Mouse (Mus musculus) kidney, postnatal 0 days (tissue): Measurements from ENCODE around the gene Adam10. TPM values are rescaled to one million over a fixed set of nuclear protein-coding genes. Genes with fewer than 3 reads are reported as not detected.

Experiments used
- ATAC-seq: fragments of 200-750 bp; cut with Nextera tagmentation; replicated peaks from 2 replicates; pipeline ENCODE4 v1.8.0; 2017; ENCODE audit warnings: low read depth, moderate number of reproducible peaks, moderate TSS enrichment, moderate library complexity; ENCODE audit not compliant: low FRiP score
- DNase-seq: peaks from one replicate; pipeline ENCODE4 v3.0.0-alpha.2; 2016; ENCODE audit warnings: low spot score
- H3K27ac ChIP-seq: fragments of 300-500 bp; sonication (generic); 2 replicates; pipeline ENCODE4 v1.5.1; 2014; ENCODE audit warnings: mild to moderate bottlenecking
- H3K27me3 ChIP-seq: fragments of 300-500 bp; sonication (generic); 2 replicates; pipeline ENCODE4 v1.6.1; 2014; ENCODE audit warnings: low read length, mixed read lengths; ENCODE audit not compliant: insufficient read depth
- H3K36me3 ChIP-seq: fragments of 300-500 bp; sonication (generic); 2 replicates; pipeline ENCODE4 v1.6.1; 2014; ENCODE audit warnings: low read length, mixed read lengths; ENCODE audit not compliant: insufficient read depth
- H3K4me1 ChIP-seq: fragments of 300-500 bp; sonication (generic); replicated peaks from 2 replicates; pipeline ENCODE4 v1.6.1; 2014; ENCODE audit warnings: antibody characterized with exemption, low read length, mixed read lengths; ENCODE audit not compliant: insufficient read depth
- H3K4me2 ChIP-seq: fragments of 300-500 bp; sonication (generic); 2 replicates; pipeline ENCODE4 v1.6.1; 2014; ENCODE audit warnings: mild to moderate bottlenecking, low read length, moderate library complexity, mixed read lengths
- H3K4me3 ChIP-seq: fragments of 300-500 bp; sonication (generic); replicated peaks from 2 replicates; pipeline ENCODE4 v1.5.1; 2014; ENCODE audit warnings: low read depth, low read length
- H3K9ac ChIP-seq: fragments of 300-500 bp; sonication (generic); 2 replicates; pipeline ENCODE4 v1.6.1; 2014; ENCODE audit warnings: low read depth, low read length
- H3K9me3 ChIP-seq: fragments of 300-500 bp; sonication (generic); replicated peaks from 2 replicates; pipeline ENCODE4 v1.6.1; 2016; ENCODE audit warnings: low read length, inconsistent platforms, mixed read lengths
- CTCF ChIP-seq: IDR thresholded peaks from 2 replicates; pipeline ENCODE4 v1.5.1; 2016; ENCODE audit warnings: antibody characterized with exemption, low read depth, mild to moderate bottlenecking, moderate library complexity
- WGBS: fragments of 180-500 bp; shearing (Covaris S2); extraction: QIAGEN DNeasy Blood & Tissue Kit; methylation state at CpG from one replicate; pipeline ENCODE4 v1.1.7; 2014; 5-methylcytosine and 5-hydroxymethylcytosine counted together
- polyA plus RNA-seq: library from polyadenylated mRNA; unstranded; fragments of >200 nt; fragmentation: Nextera tagmentation; extraction: Ambion mirVana; gene quantifications from 2 replicates; pipeline ENCODE4 v1.2.1, GENCODE M21; 2015

Gene Adam10
- polyA plus RNA-seq, 1 experiment from 2014 or later = 70.5 TPM

DNA sequence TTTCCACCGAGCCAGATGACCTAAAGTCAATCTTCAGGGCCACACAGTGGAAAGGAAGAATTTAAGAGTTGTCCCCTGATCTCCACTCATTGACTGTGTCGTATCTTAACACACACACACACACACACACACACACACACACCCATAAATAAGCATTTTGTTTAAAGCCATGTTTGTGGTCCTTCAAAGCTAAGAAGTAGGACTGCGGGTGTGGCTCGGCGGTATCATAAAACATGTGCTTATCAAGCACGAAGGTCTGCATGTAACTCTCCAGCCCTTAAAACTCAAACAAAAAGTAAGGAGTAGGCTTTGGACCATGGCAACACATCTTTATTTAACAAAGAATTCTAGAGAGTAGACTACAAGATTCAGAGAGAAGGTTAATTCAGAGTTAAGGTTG lies 8.4 kb upstream of the Adam10 start:
- no peaks in the 10 kb centered on the region for H3K27me3 ChIP-seq
- no peak overlapping the region for H3K4me3 ChIP-seq
- H3K9ac ChIP-seq = no peak overlapping the region
- H3K4me2 ChIP-seq = no peak overlapping the region
- H3K4me1 ChIP-seq = no peaks in the 10 kb centered on the region
- WGBS = 82% methylated on average over 6 of the region's 6 CpGs
- TF ChIP-seq CTCF = no peak
- H3K9me3 ChIP-seq = no peaks in the 10 kb centered on the region
- no peak overlapping the region for H3K27ac ChIP-seq
- DNase-seq (no peak), ATAC-seq (no peak)
- no peaks in the 10 kb centered on the region for H3K36me3 ChIP-seq

DNA sequence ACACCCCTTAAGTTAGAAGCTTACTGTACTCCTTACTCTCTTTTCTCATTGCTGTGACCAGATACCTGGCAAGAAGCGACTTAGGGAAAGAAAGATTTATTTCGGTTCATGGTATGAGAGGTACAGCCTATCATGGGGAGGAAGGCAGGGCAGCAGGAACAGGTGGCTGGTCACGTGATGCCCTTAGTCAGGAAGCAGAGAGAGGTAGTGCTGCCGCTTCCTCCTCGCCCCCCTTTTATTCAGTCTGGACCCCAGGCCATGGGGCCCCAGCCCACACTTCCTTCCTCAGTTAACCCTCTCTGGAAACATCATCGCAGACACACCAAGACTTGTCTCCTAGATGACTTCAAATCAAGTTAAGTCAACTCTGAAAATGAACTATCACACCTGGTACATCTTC lies 7.5 kb upstream of the Adam10 start:
- DNase-seq (no peak), ATAC-seq (no peak)

DNA sequence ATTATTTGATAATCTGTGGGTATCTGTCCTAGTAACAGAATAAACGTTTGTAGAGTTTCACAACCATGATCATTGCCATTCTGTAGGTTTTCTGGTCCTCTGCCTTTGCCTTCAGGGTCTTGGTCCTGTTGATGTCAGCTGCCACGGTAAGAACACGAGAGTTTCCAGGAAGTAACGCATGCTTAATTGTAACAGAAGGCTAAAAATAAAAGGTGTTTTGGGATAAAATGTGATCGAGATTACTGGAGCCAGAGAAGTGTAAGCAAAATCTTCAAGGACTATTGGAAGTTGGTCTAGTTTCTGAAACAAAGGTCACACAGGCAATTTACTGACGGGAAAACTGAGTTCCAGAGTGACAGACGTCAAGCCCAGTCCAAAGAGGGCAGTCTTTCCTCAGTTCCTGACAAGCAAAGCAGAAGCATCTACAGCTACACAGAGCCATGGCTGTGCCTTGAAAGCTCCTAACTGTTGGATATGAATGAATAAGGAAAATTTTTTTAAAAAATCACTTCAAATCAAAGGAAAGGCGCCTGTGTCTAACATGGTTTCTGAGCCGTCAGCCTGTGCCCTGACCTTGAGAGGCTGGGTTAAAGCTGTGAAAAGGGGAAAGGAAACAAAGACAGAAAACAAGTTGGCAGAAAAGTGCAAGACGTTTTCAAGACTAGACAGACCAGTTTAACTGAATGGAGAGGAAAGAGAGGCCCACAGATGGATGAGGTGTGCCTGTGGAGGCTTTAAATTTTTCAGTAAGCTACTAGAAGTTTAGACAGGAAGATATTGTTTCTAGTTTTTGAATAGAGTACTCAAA lies 6.8 kb upstream of the Adam10 start:
- H3K36me3 ChIP-seq = no peaks in the 10 kb centered on the region
- no peak overlapping the region for H3K9ac ChIP-seq
- no peaks in the 10 kb centered on the region for H3K9me3 ChIP-seq
- no peak overlapping the region for H3K27ac ChIP-seq
- H3K27me3 ChIP-seq = no peaks in the 10 kb centered on the region
- 45% methylated on average over 10 of the region's 10 CpGs for WGBS
- DNase-seq (peak; percentile 50), ATAC-seq (no peak)
- no peak overlapping the region for H3K4me2 ChIP-seq
- TF ChIP-seq CTCF = peak; percentile 62
- H3K4me3 ChIP-seq = no peak overlapping the region
- no peaks in the 10 kb centered on the region for H3K4me1 ChIP-seq

More for the DNA sequence above, 7.5 kb upstream of the Adam10 start:
- Histone ChIP-seq H3K4me2 (no peak overlapping the region), H3K4me1 (no peaks in the 10 kb centered on the region), H3K4me3 (no peak overlapping the region), H3K27ac (no peak overlapping the region), H3K36me3 (no peaks in the 10 kb centered on the region), H3K9ac (no peak overlapping the region), H3K9me3 (no peaks in the 10 kb centered on the region), H3K27me3 (no peaks in the 10 kb centered on the region)
- no peak for TF ChIP-seq CTCF
- 61% methylated on average over 6 of the region's 6 CpGs for whole genome bisulfite sequencing

DNA sequence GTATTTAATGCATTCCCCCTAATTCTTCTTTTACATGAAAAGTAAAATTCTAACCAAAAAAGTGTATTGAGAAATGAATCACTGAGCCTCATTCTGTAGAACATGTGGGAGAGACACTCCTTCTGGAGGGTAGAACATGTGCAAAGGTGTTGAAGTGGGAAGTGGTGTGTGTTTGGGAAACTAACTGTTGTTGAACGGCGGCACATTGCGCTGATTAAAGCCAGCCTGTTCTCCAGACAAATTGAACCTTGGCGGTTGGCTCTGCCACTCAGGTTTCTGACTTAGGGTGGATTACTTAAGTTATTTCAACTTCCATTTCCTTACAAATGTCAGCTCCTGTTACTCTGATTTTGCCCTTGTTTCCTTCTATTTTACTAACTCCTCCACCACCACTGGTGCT lies 5.1 kb upstream of the Adam10 start:
- H3K4me3 ChIP-seq = no peak overlapping the region
- ATAC-seq (no peak), DNase-seq (no peak)
- H3K27me3 ChIP-seq = no peaks in the 10 kb centered on the region
- no peak overlapping the region for H3K9ac ChIP-seq
- WGBS = 75% methylated on average over 4 of the region's 4 CpGs
- H3K4me2 ChIP-seq = no peak overlapping the region
- TF ChIP-seq CTCF = no peak
- no peaks in the 10 kb centered on the region for H3K4me1 ChIP-seq
- no peak overlapping the region for H3K27ac ChIP-seq
- H3K9me3 ChIP-seq = no peaks in the 10 kb centered on the region
- H3K36me3 ChIP-seq = no peaks in the 10 kb centered on the region

DNA sequence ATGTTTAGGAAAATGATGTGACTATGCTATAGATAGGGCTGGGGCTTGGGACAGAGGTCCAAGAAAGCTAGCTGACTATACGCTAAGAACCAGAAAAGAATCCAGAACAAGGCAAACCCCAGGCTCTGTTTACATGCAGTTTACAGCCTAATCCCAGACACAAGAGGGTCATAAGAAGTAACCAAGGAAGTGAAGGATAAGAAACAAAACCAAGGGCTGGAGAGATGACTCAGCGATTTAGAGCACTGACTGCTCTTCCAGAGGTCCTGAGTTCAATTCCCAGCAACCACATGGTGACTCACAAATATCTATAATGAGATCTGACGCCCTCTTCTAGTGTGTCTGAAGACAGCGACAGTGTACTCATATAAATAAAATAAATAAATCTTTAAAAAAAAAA lies 3.7 kb upstream of the Adam10 start:
- Histone ChIP-seq H3K27ac (no peak overlapping the region), H3K36me3 (no peaks in the 10 kb centered on the region), H3K4me2 (no peak overlapping the region), H3K9ac (no peak overlapping the region), H3K9me3 (no peaks in the 10 kb centered on the region), H3K4me1 (no peaks in the 10 kb centered on the region), H3K4me3 (no peak overlapping the region), H3K27me3 (no peaks in the 10 kb centered on the region)
- DNase-seq (no peak), ATAC-seq (no peak)
- WGBS = 76% methylated on average over 4 of the region's 4 CpGs
- no peak for TF ChIP-seq CTCF

DNA sequence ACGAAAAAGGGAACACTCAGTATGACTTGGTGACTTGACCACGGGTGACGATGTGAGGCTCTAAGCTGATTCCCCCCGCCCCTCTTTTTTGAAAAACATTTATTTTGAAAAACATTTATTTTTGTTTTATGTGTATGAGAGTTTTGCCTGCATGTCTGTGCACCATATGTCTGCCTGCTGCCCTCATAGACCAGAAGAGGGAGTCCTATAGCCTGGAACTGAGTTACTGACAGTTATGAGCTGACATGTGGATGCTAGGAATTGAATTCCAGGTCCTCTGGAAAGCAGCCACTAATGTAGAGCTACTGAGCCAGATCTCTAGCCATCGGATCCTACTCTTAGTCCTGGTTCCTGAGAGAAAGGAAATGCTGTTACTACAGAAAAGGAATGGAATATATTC lies 2.8 kb upstream of the Adam10 start:
- peak; percentile 28; the same call in 1 of the 2 replicates for TF ChIP-seq CTCF
- Histone ChIP-seq H3K27me3 (no peaks in the 10 kb centered on the region), H3K9me3 (no peaks in the 10 kb centered on the region), H3K4me2 (no peak overlapping the region), H3K4me1 (0 out of 2 replicates have a peak, but pooled peaks cover under 1% of the 10 kb centered on the region), H3K27ac (no peak overlapping the region), H3K9ac (no peak overlapping the region), H3K36me3 (no peaks in the 10 kb centered on the region), H3K4me3 (no peak overlapping the region)
- ATAC-seq (no peak), DNase-seq (no peak)
- 93% methylated on average over 5 of the region's 5 CpGs for WGBS
